Mouse (Mus musculus): ENCODE measurements around the gene Olfr613.
"Not testable (repeated sequence)": the region's sequence is repeated elsewhere in the genome, so short reads cannot be mapped to it uniquely, and the experiment has no call there.

Olfr613 gene

GRCm38 (mm10) chr7:103547774-103548173 lies at the start of gene Olfr613:
Olfr613 (plus strand) TSS chr7:103548074.
- DNase-seq: no peak

GRCm38 (mm10) chr7:103512022-103512421 lies 35.9 kb upstream of the Olfr613 start, which contains the start of gene Olfr610:
Olfr610 (minus strand) TSS chr7:103512122.
- no peak for DNase-seq

- not testable (repeated sequence) for DNase-seq
These were observed 27.1 kb upstream of the Olfr613 start, which contains the start of gene Olfr611 for GRCm38 (mm10) chr7:103520746-103521145. Olfr611 (minus strand) TSS chr7:103520846.

- DNase-seq: not testable (repeated sequence)
These were observed 5.3 kb upstream of the Olfr613 start, which contains the start of gene Olfr612 for GRCm38 (mm10) chr7:103542617-103543016. Olfr612 (minus strand) TSS chr7:103542717.

GRCm38 (mm10) chr7:103555779-103556178 lies 7.9 kb downstream of the Olfr613 start, which contains the start of gene Olfr615:
Olfr615 (plus strand) TSS chr7:103556079.
- no peak for DNase-seq

- DNase-seq: no peak
These were observed 21.2 kb downstream of the Olfr613 start, which contains the start of gene Olfr616 for GRCm38 (mm10) chr7:103569043-103569442. Olfr616 (minus strand) TSS chr7:103569143.

GRCm38 (mm10) chr7:103572761-103573160 lies 24.9 kb downstream of the Olfr613 start, which contains the start of gene Olfr617:
Olfr617 (plus strand) TSS chr7:103573061.
- no peak for DNase-seq

GRCm38 (mm10) chr7:103589803-103590202 lies 41.9 kb downstream of the Olfr613 start, which contains the start of gene Olfr618:
Olfr618 (plus strand) TSS chr7:103590103.
- no peak for DNase-seq

GRCm38 (mm10) chr7:103600275-103600674 lies 52.4 kb downstream of the Olfr613 start, which contains the start of gene Olfr619:
Olfr619 (plus strand) TSS chr7:103600575.
- DNase-seq: no peak
